Comparison of ENCODE assay signal across 8 mouse cellular contexts in genomic region chr5:122392227-122393004, GRCm38 (mm10). TPM values are rescaled to one million over a fixed set of nuclear protein-coding genes. Genes with fewer than 3 reads are reported as not detected.
A peak's percentile ranks its signal among the peaks of the same experiment; 100 is the strongest.
DNase-seq lines count a peak whose midpoint lies in the region; ATAC-seq and TF ChIP-seq lines count a peak whose summit lies in the region.

No protein-coding gene starts in this region.

- peak overlapping the region; percentile 89 for H3K9ac ChIP-seq in heart, postnatal 0 days (replicated peaks; ENCODE audit: low read depth, low read length)
- peak overlapping the region; percentile 87 for H3K9ac ChIP-seq in limb, embryonic 13.5 days

- H3K27ac ChIP-seq in heart, postnatal 0 days (ENCODE audit: low read depth), result peak overlapping the region; percentile 86
- no peak overlapping the region for H3K27ac ChIP-seq in limb, embryonic 13.5 days

- 6% methylated on average over 19 of the region's 19 CpGs for WGBS in heart, postnatal 0 days
- WGBS in limb, embryonic 13.5 days, result 16% methylated on average over 19 of the region's 19 CpGs

- ATAC-seq in heart, postnatal 0 days (ENCODE audit: insufficient read depth, low read depth), result peak; percentile 32; the same call in 1 of the 2 replicates
- peak; percentile 71; the same call in 1 of the 2 replicates for ATAC-seq in limb, embryonic 13.5 days (ENCODE audit: low FRiP score, low read depth)

- H3K4me1 ChIP-seq in heart, postnatal 0 days (ENCODE audit: control insufficient read depth, insufficient read depth), result peaks cover 7% of the 10 kb centered on the region; the same call in 1 of the 2 replicates
- peaks cover 7% of the 10 kb centered on the region for H3K4me1 ChIP-seq in limb, embryonic 13.5 days

- no peaks in the 10 kb centered on the region for H3K9me3 ChIP-seq in heart, postnatal 0 days (replicated peaks; ENCODE audit: control insufficient read depth, low read length)
- no peaks in the 10 kb centered on the region for H3K9me3 ChIP-seq in limb, embryonic 13.5 days

- no peak for TF ChIP-seq EP300 in heart, postnatal 0 days (IDR thresholded peaks at IDR 0.05; ENCODE audit: low read depth)

- peak overlapping the region; percentile 66 for H3K4me2 ChIP-seq in heart, postnatal 0 days (ENCODE audit: low read depth, low read length)
- peak overlapping the region; percentile 80 for H3K4me2 ChIP-seq in limb, embryonic 13.5 days (replicated peaks)

- peak; percentile 37 for DNase-seq in adrenal gland, postnatal 10 days
- DNase-seq in adrenal gland, adult 18-20 months (ENCODE audit: low spot score in 2 of 2), result no peak
- peak; percentile 14 for DNase-seq in 3T3-L1 (ENCODE audit: low read depth, low spot score)
- peak; percentile 45 to 52 for DNase-seq in cerebellum, postnatal 10 days
- no peak for DNase-seq in heart, postnatal 0 days (ENCODE audit: low spot score)
- peak; percentile 61 for DNase-seq in naive thymus-derived CD4-positive, alpha-beta T cell, adult 2 months (ENCODE audit: low read depth)
- DNase-seq in ovary, adult 18-20 months (ENCODE audit: low spot score), result no peak

- peaks cover 8% of the 10 kb centered on the region; the same call in 1 of the 2 replicates for H3K36me3 ChIP-seq in heart, postnatal 0 days (replicated peaks; ENCODE audit: control insufficient read depth, insufficient read depth, low read length)
- peaks cover 22% of the 10 kb centered on the region for H3K36me3 ChIP-seq in limb, embryonic 13.5 days

- TF ChIP-seq CTCF in heart, postnatal 0 days (IDR thresholded peaks at IDR 0.05; ENCODE audit: low read depth), result no peak

- peak overlapping the region; percentile 90 for H3K4me3 ChIP-seq in heart, postnatal 0 days (ENCODE audit: low read depth, low read length)
- peak overlapping the region; percentile 84 for H3K4me3 ChIP-seq in limb, embryonic 13.5 days

- no peaks in the 10 kb centered on the region for H3K27me3 ChIP-seq in heart, postnatal 0 days (ENCODE audit: control insufficient read depth, insufficient read depth, low read length)
- no peaks in the 10 kb centered on the region for H3K27me3 ChIP-seq in limb, embryonic 13.5 days

RNA-seq across cellular contexts. Expression of gene Arpc3, which starts 0.7 kb away (rescaled TPM):
- 100 to 1,000 TPM; 164 to 207 TPM for total RNA-seq in adrenal gland, postnatal 10 days (2021)
- total RNA-seq in adrenal gland, adult 18-20 months (2021), result 100 to 1,000 TPM; 238 to 281 TPM
- 157 and 179 TPM in 2 replicates for total RNA-seq in heart, postnatal 0 days (2014; rRNA removed; ENCODE audit: low replicate concordance)
- 97.2 and 106 TPM in 2 replicates for polyA plus RNA-seq in heart, postnatal 0 days (2015; fragmentation: Nextera tagmentation; extraction: Ambion mirVana)
- polyA plus RNA-seq in limb, embryonic 13.5 days (2015; fragmentation: Nextera tagmentation; extraction: Ambion mirVana), result 99.4 and 106 TPM in 2 replicates

RNA-seq across cellular contexts. Expression of gene Fam216a, which starts 20.3 kb away (rescaled TPM):
- 10 to 100 TPM; 30.3 to 32.7 TPM for total RNA-seq in adrenal gland, postnatal 10 days (2021)
- 10 to 100 TPM; 22.5 to 31.1 TPM for total RNA-seq in adrenal gland, adult 18-20 months (2021)
- 21.8 and 40.7 TPM in 2 replicates for total RNA-seq in heart, postnatal 0 days (2014; rRNA removed; ENCODE audit: low replicate concordance)
- polyA plus RNA-seq in heart, postnatal 0 days (2015; fragmentation: Nextera tagmentation; extraction: Ambion mirVana), result 30.5 and 31.8 TPM in 2 replicates
- 85.3 and 89.6 TPM in 2 replicates for polyA plus RNA-seq in limb, embryonic 13.5 days (2015; fragmentation: Nextera tagmentation; extraction: Ambion mirVana)

RNA-seq across cellular contexts. Expression of gene Gpn3, which starts 20.7 kb away (rescaled TPM):
- total RNA-seq in adrenal gland, postnatal 10 days (2021), result 10 to 100 TPM; 27.2 to 33.8 TPM
- total RNA-seq in adrenal gland, adult 18-20 months (2021), result 10 to 100 TPM; 29.7 to 34.9 TPM
- 28.5 and 50.9 TPM in 2 replicates for total RNA-seq in heart, postnatal 0 days (2014; rRNA removed; ENCODE audit: low replicate concordance)
- 42.9 and 48.7 TPM in 2 replicates for polyA plus RNA-seq in heart, postnatal 0 days (2015; fragmentation: Nextera tagmentation; extraction: Ambion mirVana)
- polyA plus RNA-seq in limb, embryonic 13.5 days (2015; fragmentation: Nextera tagmentation; extraction: Ambion mirVana), result 78.2 and 81.9 TPM in 2 replicates

RNA-seq across cellular contexts. Expression of gene Anapc7, which starts 29.1 kb away (rescaled TPM):
- total RNA-seq in adrenal gland, postnatal 10 days (2021), result 10 to 100 TPM; 46.8 to 50.1 TPM
- total RNA-seq in adrenal gland, adult 18-20 months (2021), result 10 to 100 TPM; 42.2 to 51.8 TPM
- total RNA-seq in heart, postnatal 0 days (2014; rRNA removed; ENCODE audit: low replicate concordance), result 30.1 and 38.9 TPM in 2 replicates
- polyA plus RNA-seq in heart, postnatal 0 days (2015; fragmentation: Nextera tagmentation; extraction: Ambion mirVana), result 33.1 and 36.9 TPM in 2 replicates
- 56.2 and 59.1 TPM in 2 replicates for polyA plus RNA-seq in limb, embryonic 13.5 days (2015; fragmentation: Nextera tagmentation; extraction: Ambion mirVana)

RNA-seq across cellular contexts. Expression of gene Vps29, which starts 38.2 kb away (rescaled TPM):
- 100 to 1,000 TPM; 121 to 131 TPM for total RNA-seq in adrenal gland, postnatal 10 days (2021)
- 100 to 1,000 TPM; 150 to 156 TPM for total RNA-seq in adrenal gland, adult 18-20 months (2021)
- total RNA-seq in heart, postnatal 0 days (2014; rRNA removed; ENCODE audit: low replicate concordance), result 84.0 and 92.5 TPM in 2 replicates
- 184 and 206 TPM in 2 replicates for polyA plus RNA-seq in heart, postnatal 0 days (2015; fragmentation: Nextera tagmentation; extraction: Ambion mirVana)
- polyA plus RNA-seq in limb, embryonic 13.5 days (2015; fragmentation: Nextera tagmentation; extraction: Ambion mirVana), result 185 and 193 TPM in 2 replicates

Comparison
In these comparisons a context has a peak if more than half of its experiments do, and no peak if none do; other contexts are left out.
1. DNase-seq: peak in adrenal gland, postnatal 10 days (single experiment), 3T3-L1 (single experiment), cerebellum, postnatal 10 days (2 of 2) and naive thymus-derived CD4-positive, alpha-beta T cell, adult 2 months (single experiment); none in adrenal gland, adult 18-20 months (0 of 2), heart, postnatal 0 days (single experiment) and ovary, adult 18-20 months (single experiment).